Mouse (Mus musculus): ENCODE results near the gene Ffar3.

- TF ChIP-seq CTCF (IDR thresholded peaks at IDR 0.05; ENCODE audit: low read depth, low read length) (no peak), POLR2A (IDR thresholded peaks at IDR 0.05; ENCODE audit: insufficient read depth, low read length) (no peak)
Measured at GRCm38 (mm10) chr7:30886852-30887251, 30.9 kb upstream of the Ffar3 start.

All from ES-Bruce4 (cell line).